Mouse (Mus musculus) inflammation-experienced regulatory T-cells, adult 6 months (primary cell): ENCODE measurements around the gene Gp9. TPM values are rescaled to one million over a fixed set of nuclear protein-coding genes. Genes with fewer than 3 reads are reported as not detected.
A peak's percentile ranks its signal among the peaks of the same experiment; 100 is the strongest.
"Not testable (repeated sequence)": the region's sequence is repeated elsewhere in the genome, so short reads cannot be mapped to it uniquely, and the experiment has no call there.

Source experiments
- ATAC-seq: one replicate; pipeline ENCODE4 v1.8.0; 2017
- polyA plus RNA-seq, 3 experiments: library from polyadenylated mRNA; unstranded; fragments of 100-300 nt; shearing (Covaris generic); gene quantifications; one replicate each; pipeline ENCODE4 v1.2.1; 2017

Gene Gp9
- polyA plus RNA-seq, 3 experiments from 2014 or later = 0.41 TPM; not detected in 2

DNA sequence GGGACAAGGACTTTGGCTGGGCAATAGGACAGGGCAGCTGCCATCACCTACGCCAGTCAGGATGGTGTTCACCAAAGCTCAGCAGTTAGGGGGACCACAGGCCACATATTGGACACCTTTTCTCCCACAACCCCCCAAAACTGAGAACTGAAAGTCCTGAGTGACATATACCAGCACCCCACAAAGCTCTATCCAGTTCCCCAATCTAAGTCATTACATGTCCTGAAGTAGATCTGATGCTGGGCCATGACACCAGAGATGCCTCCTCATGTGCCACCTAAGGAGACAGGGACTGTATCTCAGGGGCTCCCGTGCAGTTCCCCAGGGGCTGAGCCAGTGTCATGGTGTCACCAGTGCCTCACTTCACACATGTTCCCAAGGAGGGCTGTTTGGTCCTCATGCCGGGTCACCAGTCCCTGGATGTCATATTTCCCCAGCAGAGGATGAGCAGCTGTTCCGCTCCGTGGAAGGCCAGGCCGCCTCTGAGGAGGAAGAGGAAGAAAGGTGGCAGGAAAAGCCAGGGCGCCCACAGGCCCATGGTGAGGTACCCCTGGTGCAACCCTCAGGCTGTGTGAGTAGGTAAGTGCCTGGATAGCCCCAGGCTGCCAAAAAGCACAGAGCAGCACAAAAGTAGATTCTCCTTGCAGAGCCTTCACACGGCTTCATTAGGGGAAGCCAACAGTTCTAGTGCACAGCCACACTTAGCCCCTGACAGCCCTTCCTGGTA, 27.5 kb upstream of the Gp9 start:
- ATAC-seq = no peak

DNA sequence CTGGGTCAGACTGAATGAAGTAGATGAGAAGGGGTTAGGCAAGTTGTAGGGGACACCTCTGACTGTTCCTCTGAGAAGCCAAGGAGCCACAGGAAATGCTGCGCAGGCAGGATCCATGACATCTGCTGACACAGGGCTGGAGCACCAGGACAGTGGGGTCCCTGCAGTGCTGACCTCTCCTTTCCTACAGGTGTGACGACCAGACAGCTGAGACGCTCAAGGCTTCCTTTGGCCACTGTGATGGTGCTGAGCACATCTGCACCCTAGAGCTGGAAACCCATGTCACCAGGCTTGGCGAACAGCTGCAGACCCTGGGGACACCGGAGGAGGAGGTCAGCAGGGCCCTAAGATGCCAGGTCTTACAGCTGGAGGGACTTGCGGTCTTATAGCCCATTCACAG, 26.3 kb upstream of the Gp9 start:
- ATAC-seq = no peak

DNA sequence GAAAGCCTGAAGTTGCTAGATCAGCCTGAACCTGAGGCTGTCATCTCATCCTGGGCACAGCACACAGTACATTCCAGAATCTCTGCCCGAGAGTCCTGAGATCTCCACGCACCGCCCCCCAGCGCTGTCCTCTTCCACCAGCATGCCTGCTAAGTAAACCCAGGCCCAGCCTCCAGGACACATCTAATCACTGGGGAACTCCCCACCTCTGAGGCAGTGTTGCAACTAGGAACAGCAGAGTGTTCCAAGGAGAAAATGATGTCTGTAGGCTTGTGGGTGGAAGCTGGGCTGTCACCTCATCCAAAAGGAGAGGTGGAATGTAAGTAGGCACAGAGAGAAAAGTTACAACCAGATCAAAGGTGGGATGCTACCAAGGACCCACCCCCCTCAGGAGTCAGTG, 22.7 kb upstream of the Gp9 start:
- no peak for ATAC-seq

DNA sequence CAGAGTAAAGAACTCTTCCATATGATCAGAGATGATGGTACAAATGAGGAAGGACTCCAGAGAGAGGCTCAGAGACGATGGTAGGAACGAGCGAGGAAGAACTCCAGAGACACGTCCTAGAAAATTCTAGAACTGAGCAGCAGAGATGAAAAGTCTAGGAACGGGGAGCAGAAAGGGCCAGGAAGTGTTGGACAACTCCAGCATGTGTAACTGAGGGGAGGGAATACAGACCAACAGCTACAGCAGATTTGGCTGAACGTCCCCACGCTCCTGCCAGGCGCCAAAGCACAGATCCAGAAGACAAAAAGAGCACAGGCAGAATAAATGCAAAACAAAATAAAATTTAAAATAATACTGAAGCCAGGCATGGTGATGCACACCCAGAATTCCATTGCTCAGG, 21.0 kb upstream of the Gp9 start:
- ATAC-seq = no peak

DNA sequence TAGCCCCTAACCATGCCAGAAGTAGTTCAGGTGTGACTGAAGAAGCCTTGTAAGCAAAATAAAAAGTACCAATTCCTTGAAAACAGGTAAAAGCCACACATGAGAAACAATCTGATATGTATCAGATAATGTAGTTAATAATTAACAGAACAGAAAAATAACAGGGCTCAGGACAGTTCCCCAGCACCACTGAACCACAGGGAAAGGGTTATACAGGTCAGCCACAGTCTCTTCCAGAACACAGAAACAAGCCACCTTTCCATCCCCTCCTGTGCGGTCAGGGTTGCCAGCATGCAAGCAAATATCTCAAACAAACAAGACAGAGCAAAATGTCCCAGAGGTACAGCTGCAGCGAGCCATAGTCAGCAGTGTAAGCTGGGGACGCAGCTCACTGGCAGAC, 18.5 kb upstream of the Gp9 start:
- no peak for ATAC-seq

DNA sequence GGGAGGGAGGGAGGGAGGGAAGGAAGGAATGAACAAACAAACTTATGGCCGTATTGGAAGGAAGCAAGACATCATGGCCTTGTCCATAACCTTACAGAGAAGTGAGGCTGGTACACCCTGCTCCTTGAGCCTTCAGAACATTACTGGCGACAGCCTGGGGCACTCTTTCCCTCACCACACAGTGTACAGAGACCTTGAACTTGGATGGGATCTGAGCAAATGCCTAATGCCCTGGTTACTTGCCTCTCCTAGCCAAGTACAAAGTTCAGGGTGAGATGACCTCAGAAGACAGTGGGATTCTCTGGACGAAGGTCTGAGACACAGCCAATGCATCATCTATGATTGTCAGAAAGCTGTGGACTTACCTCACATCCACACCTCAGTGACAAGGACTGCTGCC, 18.0 kb upstream of the Gp9 start:
- no peak for ATAC-seq

DNA sequence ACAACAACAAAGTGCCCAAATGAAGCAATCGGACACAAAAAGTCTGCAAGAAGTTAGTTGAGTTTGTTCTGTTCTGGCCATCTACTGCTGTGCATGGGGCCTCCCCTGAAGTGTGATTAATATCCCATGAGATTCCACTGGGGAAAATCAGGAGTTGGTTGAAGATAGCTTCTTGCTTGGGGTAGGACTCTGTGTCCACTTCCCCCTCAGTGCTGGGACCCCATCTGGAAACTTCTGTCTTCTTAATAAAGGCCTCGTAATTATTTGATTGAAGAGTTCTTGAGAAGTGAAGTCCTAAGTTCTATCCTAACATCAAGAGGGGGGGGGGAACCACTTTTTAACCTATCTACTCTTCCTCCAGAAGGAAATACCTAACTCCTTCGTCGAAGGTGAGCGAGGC, 15.7 kb upstream of the Gp9 start:
- ATAC-seq = no peak

DNA sequence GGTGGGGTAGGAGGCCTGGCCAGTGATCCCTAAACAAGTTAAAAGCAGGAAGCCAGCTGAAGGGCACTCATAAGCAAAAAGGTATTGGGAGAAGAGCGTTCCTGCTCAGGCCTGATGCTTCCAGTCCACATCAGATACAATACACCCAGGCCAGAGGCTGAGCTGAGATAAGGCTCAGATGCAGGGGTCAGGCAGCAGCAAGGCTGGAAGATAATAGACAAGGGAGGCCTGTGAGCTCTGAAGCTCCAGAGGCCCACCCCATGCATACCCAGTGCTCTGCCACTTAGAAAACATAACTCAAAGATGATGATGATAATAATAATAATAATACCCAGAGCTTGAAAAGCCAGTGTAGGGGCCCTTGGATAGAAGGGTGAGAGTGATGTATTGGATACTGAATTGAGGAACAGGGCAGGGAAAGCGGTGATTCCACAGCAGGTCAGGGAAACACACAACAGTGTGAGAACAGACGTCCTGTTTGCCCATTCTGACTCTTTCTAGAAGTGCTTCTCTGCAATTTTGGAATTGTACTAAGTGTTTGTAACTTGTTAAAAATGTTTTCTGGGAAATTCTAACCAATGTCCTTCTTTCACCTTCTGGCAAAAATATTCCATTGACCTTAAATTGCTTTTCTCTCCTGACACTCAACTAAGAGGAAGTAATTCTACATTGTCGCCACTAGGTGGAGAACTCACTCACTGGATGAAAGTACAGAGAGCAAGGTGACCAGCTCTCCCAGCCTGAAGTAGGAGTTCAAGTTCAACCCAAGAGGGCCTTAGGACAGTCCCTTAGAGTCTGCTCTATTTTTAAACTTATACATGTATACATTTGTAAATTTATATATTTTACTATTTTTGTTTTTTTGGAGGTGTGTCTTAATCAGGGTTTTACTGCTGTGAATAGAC, 14.2 kb upstream of the Gp9 start:
- ATAC-seq = peak; percentile 46

DNA sequence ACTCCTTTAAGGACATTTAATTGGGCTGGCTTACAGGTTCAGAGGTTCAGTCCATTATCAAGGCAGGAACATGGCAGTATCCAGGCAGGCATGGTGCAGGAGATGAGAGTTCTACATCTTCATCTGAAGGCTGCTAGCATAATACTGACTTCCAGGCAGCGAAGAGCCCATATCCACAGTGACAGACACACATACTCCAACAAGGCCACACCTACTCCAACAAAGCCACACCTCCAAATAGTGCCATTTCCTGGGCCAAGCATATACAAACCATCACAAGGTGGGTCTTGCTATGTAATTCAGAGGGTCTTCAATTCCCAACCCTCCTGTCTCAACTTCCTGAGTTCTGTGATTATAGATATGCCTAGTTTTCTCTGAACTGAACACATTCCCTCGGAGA, 13.6 kb upstream of the Gp9 start:
- ATAC-seq = not testable (repeated sequence)

DNA sequence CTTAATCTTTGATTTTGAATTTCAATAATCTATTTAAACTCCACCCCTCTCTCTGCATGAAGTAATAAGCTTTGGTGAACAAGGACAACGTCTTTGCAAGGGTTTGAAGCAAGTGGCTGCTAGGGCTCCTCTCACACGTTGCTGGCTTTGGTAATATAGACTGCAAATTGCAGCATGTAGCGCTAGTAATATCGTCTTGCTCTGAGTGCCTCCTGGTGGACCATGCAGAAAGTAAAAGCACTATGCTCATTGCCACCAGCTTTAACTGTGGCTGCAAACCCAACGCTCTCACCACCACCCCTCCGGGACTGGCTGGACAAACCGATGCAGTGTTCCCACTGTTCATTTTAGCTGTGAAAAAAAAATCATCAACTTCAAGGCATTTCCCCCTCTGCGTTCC, 7.2 kb upstream of the Gp9 start:
- no peak for ATAC-seq

DNA sequence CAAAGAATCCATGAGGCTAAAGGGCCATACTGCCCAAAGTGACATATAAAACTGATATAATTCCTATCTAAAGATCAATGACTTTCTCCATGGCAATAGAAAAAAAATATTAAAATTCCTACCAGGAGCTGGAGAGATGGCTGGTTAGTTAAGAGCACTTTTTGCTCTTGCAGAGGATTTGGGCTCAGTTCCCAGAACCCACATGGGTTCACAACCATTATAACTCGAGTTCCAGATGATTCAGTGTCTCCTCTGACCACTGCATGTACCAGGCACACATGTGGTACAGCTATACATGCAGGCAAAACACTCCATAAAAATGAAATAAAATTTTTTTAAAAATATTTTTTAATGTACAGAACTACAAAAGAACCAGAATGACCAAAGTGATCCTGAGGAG, 3.4 kb upstream of the Gp9 start:
- no peak for ATAC-seq

DNA sequence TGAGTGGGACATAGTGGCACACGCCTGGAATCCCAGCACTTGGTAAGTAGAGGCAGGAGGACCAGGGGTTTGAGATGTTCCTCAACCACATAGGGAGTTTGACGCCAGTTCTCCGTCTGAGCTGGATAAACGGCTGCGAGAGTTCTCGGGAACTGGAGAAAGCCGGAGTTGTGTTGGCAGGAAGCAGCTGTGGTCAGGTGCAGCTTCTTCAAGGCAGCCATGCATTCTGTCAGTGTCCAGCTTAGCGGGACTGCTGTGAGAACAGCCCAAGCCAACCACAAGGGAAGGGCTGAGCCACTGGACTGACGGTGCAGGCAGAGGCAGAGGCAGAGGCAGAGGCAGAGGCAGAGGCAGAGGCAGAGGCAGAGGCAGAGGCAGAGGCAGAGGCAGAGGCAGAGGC, 3.0 kb upstream of the Gp9 start:
- no peak for ATAC-seq

DNA sequence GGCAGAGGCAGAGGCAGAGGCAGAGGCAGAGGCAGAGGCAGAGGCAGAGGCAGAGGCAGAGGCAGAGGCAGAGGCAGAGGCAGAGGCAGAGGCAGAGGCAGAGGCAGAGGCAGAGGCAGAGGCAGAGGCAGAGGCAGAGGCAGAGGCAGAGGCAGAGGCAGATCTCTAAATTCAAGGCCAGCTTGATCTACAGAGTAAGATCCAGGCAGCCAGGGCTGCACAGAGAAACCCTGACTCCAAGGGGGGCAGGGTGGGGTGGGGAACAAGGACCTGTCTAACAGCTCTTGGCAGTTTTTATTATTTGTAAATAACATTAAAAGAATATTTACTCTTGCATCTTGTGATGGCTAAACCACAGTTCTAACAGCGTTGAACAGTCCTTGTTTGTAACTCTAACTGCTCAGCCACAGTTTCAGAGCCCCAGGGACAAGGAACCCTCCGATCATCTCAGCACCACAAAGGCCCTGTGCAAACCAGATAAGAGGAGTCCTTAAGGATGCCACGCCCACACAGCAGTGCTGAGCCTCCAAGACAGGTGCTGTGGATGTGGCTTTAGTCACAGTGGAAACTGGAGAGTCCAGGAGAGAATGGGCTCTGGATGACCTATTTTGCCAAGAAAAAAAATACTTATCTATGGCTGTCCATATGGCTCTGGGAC, 2.2 kb upstream of the Gp9 start:
- no peak for ATAC-seq

DNA sequence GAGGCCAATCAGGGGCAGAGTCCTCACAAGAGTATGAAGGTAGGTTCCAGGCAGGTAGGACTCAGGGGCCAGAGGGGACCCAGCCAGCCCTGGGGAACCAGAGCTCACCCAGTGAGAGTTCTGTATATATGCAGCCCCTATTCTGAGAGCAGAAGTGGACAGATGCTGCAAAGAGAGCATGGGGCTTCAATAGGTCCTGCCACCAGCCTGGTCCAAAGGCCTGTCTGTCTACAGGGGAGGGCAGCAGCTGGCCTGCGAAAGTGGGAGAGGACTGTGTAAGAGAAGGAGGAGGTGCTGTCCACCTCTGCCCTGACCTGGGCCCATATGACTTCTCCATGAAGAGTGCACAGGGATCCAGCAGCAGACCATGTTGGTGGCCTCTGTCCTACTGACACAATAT, 1.2 kb upstream of the Gp9 start:
- ATAC-seq = no peak

DNA sequence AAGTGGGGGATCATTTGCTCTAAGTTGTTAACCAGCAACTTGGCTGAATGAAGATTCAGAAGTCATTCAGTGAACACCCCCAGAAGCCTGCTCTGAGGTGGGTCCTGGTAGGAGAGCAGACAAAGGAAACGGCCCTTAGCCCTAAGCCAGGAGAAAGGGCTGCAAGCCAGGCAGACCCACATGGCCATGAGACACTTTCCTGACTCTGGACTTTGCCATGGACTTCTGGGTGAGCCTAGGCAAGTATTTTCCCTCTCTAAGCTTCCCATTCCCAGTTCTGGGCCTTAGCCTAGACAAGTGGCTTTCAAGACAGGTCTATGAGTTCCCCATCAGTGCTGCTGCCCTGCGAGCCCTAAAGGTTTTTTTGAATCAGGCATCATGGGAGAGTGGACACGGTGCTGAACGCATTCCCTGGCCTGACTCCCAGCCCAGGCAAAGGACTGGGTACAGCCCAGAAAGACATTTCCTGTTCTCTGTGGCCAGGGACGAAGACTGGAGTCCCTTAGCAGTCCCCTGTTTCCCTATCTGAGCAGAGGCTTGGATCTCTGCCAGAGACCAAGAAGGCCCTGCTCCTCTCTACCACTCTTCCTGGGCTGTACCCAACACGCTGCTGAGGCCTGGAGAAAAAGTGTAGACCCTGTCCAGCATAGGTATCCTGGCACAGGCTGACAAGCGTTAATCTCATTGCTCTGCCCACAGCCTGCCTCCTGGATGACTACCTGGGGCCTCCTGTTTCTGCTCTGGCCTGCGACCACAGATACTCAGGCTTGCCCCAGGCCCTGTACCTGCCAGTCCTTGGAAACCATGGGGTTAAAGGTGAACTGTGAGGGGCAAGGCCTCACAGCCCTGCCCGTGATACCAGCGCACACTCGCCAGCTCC, 662 bp downstream of the Gp9 start:
- no peak for ATAC-seq

DNA sequence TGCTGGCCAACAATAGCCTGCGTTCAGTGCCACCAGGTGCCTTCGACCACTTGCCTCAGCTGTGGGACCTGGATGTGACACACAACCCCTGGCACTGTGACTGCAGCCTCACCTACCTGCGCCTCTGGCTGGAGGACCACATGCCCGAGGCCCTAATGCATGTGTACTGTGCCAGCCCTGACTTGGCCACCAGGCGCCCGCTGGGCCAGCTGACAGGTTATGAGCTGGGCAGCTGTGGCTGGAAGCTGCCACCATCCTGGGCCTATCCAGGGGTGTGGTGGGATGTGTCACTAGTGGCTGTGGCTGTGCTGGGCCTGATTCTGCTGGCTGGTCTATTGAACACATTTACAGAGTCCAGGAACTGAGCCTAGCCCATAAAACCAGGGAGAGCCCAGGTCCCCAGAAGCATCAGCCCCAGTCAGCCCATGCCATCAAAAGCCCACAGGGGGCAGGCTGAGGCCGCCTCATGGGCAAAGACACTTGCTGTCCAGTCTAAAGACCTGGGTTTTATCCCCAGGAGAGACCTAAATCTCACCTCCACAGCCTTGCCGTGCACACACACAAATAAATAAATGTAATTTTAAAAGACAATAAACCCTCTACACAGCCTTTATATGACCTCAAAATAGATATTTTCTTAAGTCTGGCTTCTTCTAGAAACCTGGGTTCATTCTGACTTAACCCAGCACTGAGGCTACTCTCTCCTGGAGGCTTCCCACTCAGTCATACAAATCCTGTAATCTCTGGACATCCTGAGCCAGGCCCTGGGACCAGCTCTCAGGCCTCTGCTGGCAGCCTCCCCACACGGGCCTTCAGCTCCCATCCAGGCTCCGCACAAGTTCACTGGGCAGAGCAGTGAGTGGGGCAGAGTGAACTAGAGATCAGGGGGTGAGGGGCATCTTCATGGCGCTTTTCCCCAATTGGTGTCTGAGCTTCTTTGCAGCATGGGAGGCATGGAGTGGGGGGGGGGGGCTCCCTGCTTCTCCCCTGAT, 1.6 kb downstream of the Gp9 start:
- ATAC-seq = no peak

DNA sequence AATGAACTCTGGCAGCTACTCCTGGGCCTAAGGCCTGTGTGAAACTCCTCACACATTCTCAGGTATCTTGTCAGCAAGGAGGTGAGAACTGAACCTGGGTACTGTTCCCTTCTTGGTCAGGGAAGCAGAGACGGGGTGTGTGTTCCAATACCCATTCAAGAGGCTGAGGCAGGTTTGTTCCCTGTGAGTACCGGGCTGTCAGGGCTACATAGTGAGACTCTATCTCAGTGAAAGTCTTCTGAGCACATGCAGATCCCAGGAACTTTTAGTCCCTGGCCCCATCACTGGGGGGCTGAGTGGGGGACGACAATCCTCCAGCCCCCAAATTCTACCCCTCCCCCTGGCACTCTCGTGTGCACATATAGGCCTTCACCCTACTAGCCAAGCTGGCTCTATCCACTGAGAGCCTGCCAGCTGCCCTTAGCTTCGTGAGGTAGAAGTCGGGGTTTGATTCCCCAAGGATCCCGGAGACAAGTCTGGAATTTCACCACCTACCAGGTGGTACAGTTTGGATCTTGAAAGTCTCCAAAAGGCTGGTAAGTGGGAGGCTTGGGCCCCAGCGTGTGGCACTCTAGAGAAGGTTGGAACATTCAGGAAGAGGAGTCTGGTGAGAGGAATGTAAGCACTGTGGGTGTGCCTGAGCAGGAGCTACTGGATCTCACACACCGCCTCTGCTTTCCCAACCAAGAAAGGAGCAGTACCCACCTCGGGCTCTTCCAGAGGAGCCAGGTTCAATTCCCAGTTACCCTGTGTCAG, 2.9 kb downstream of the Gp9 start:
- ATAC-seq = no peak

DNA sequence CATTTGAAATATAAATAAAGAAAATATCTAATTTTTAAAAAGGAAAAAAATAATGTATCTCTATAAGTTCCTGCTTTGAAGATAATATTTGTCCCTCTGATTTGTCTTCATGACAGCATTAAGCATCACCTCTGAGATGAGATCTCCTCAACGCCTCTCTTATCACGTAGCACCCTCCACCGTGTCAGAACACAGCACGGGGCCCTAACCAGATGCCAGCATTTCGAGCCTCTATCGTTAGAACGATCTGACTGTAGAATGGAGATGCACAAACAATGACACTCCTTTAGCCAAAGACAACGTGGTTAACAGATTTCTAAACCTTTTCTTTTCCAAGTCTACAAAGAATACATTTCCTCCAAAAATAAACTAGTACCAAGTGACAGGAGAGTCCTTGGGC, 6.2 kb downstream of the Gp9 start:
- no peak for ATAC-seq

DNA sequence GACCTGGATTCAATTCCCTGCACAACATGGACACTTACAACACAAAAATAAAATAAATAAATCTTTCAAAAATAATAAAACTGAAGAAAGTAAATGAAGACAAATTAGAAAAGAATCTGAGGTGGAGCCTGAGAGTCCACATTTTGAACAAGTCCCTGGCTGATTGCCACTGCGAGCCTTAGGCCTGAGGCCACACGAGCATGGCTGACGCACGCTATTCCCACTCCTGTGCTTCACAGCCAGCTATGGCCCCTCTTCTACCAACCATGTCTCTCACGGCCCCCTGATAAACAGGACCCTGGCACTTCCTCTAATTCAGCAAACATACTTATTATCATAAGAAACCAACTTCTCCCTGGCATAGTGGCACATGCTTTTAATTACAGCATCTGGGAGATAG, 8.7 kb downstream of the Gp9 start:
- ATAC-seq = no peak

DNA sequence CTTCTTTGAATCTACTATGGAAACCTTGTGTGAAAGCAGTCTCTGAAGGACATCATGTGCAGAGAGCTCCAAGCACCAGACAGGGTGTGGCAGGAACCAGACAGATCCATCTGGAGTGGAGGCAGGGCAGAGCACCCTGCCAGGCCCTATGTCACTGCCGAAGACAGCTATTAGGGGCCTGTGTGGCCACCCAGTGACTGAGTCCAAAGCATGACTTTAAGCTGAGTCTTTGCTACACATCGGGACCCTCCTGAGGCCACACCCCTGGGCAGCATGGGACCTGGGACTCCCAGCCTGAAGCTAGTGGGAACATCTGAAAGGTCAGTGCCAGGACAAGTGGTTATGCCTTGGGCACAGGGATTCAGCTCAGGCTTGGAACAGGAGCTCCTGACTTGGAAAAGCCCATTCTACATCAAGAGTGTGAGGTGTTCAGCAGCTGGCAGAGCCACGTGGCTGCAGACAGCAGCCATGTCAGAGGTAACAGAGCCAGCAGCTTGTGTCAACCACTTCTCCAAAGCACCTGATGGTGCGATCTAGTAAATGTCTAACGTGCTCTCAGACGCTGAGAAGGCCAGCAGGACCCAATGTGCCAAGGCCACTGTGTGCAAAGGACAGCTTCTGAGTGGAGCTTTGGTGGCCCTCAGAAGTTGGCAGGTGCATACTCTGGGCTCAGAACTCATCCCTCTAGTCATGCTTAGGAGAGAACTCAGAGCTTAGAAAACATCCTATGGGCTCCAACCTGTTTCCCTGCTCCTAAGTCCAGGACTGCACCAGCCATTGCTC, 9.4 kb downstream of the Gp9 start:
- ATAC-seq = no peak
